Mouse (Mus musculus) CH12.LX (cell line): ENCODE measurements around the gene Scube3. TPM values are rescaled to one million over a fixed set of nuclear protein-coding genes. Genes with fewer than 3 reads are reported as not detected.

Experiments
- DNase-seq: peaks from one replicate; pipeline ENCODE4 v3.0.0-alpha.2; 2013; ENCODE audit errors: extremely low read depth
- H3K27ac ChIP-seq: 2 replicates; pipeline ENCODE4 v1.5.1; 2012; ENCODE audit warnings: low read depth, mild to moderate bottlenecking, control low read depth, moderate library complexity; ENCODE audit not compliant: insufficient read depth
- H3K27me3 ChIP-seq: replicated peaks from 2 replicates; pipeline ENCODE3; 2012; ENCODE audit warnings: inconsistent platforms
- H3K36me3 ChIP-seq, 2 experiments: replicated peaks in 1 of 2; 2 replicates each; pipeline versions ENCODE3 to v1.6.1; 2012; ENCODE audit warnings: inconsistent platforms in 1 of 2, low read length in 1 of 2, mild to moderate bottlenecking in 1 of 2, mixed read lengths in 1 of 2, moderate library complexity in 1 of 2; ENCODE audit not compliant: control insufficient read depth in 1 of 2, insufficient read depth in 1 of 2
- H3K4me1 ChIP-seq, 2 experiments: 2 replicates each; pipeline ENCODE4 v1.6.1; 2012; ENCODE audit warnings: inconsistent platforms in 1 of 2, moderate library complexity in 1 of 2; ENCODE audit not compliant: insufficient read depth in 2 of 2, control insufficient read depth in 1 of 2
- H3K4me2 ChIP-seq: 2 replicates; pipeline ENCODE4 v1.6.1; 2012; ENCODE audit warnings: low read depth, mild to moderate bottlenecking, control low read depth; ENCODE audit not compliant: poor library complexity, insufficient read depth, severe bottlenecking
- H3K4me3 ChIP-seq, 3 experiments: fragments of 150-350 bp in 1 of 3; sonication (generic) in 1 of 3; replicated peaks in 1 of 3; 2 replicates each; pipeline versions ENCODE3 to v1.5.1; 2011 to 2012; ENCODE audit warnings: low read depth in 2 of 3, low read length in 2 of 3, mild to moderate bottlenecking in 2 of 3, moderate library complexity in 2 of 3, control low read depth in 1 of 3, improper control_type of control experiment in 1 of 3, inconsistent platforms in 1 of 3, mixed read lengths in 1 of 3; ENCODE audit not compliant: poor library complexity in 1 of 3
- H3K79me2 ChIP-seq: replicated peaks from 2 replicates; pipeline ENCODE4 v1.6.1; 2012; ENCODE audit warnings: mild to moderate bottlenecking, moderate library complexity; ENCODE audit not compliant: control insufficient read depth, poor library complexity, insufficient read depth, severe bottlenecking; ENCODE audit errors: extremely low read depth
- H3K9ac ChIP-seq: 2 replicates; pipeline ENCODE4 v1.6.1; 2012; ENCODE audit warnings: low read depth, mild to moderate bottlenecking, control low read depth, moderate library complexity; ENCODE audit not compliant: insufficient read depth
- H3K9me3 ChIP-seq: replicated peaks from 2 replicates; pipeline ENCODE3; 2012; ENCODE audit warnings: low read length, inconsistent platforms, mixed read lengths
- BHLHE40 ChIP-seq: IDR thresholded peaks from 2 replicates; pipeline ENCODE4 v1.6.1; 2011; ENCODE audit warnings: mild to moderate bottlenecking, low read depth, low read length, improper control_type of control experiment
- CHD1 ChIP-seq: IDR thresholded peaks from 2 replicates; pipeline ENCODE4 v1.6.1; 2012; ENCODE audit warnings: low read depth, low read length, improper control_type of control experiment, inconsistent platforms
- CHD2 ChIP-seq: IDR thresholded peaks from 2 replicates; pipeline ENCODE4 v1.6.1; 2011; ENCODE audit warnings: low read length, improper control_type of control experiment
- CTCF ChIP-seq, 2 experiments: IDR thresholded peaks in 1 of 2; conservative IDR thresholded peaks in 1 of 2; 2 replicates each; pipeline ENCODE4 v1.5.1; 2011 to 2012; ENCODE audit warnings: low read depth in 2 of 2, low read length in 2 of 2, improper control_type of control experiment in 1 of 2, inconsistent platforms in 1 of 2, mild to moderate bottlenecking in 1 of 2, moderate library complexity in 1 of 2
- E2F4 ChIP-seq: IDR thresholded peaks from 2 replicates; pipeline ENCODE4 v1.6.1; 2011; ENCODE audit warnings: low read depth, low read length, improper control_type of control experiment; ENCODE audit not compliant: insufficient replicate concordance
- ELF1 ChIP-seq: IDR thresholded peaks from 2 replicates; pipeline ENCODE4 v1.6.1; 2014; ENCODE audit warnings: low read depth, mild to moderate bottlenecking, inconsistent platforms, low read length, improper control_type of control experiment
- EP300 ChIP-seq: IDR thresholded peaks from 2 replicates; pipeline ENCODE4 v1.6.1; 2011; ENCODE audit warnings: low read length, improper control_type of control experiment
- ETS1 ChIP-seq: conservative IDR thresholded peaks from 2 replicates; pipeline ENCODE4 v1.6.1; 2012; ENCODE audit warnings: low read depth, mild to moderate bottlenecking, inconsistent platforms, low read length, improper control_type of control experiment, moderate library complexity
- GABPA ChIP-seq: IDR thresholded peaks from 2 replicates; pipeline ENCODE4 v1.6.1; 2012; ENCODE audit warnings: low read depth, low read length, improper control_type of control experiment, inconsistent platforms; ENCODE audit not compliant: insufficient replicate concordance
- HCFC1 ChIP-seq: IDR thresholded peaks from 2 replicates; pipeline ENCODE4 v1.6.1; 2012; ENCODE audit warnings: low read depth, mild to moderate bottlenecking, inconsistent platforms, low read length, improper control_type of control experiment
- IRF4 ChIP-seq: IDR thresholded peaks from 2 replicates; pipeline ENCODE4 v1.6.1; 2014; ENCODE audit warnings: low read depth, mild to moderate bottlenecking, inconsistent platforms, low read length, improper control_type of control experiment
- JUN ChIP-seq: IDR thresholded peaks from 2 replicates; pipeline ENCODE4 v1.6.1; 2011; ENCODE audit warnings: low read depth, mild to moderate bottlenecking, low read length, improper control_type of control experiment, moderate library complexity; ENCODE audit not compliant: insufficient read depth
- JUND ChIP-seq: conservative IDR thresholded peaks from 2 replicates; pipeline ENCODE4 v1.6.1; 2011; ENCODE audit warnings: low read depth, low read length, improper control_type of control experiment
- KAT2A ChIP-seq: IDR thresholded peaks from 2 replicates; pipeline ENCODE4 v1.6.1; 2012; ENCODE audit warnings: low read length, improper control_type of control experiment, inconsistent platforms; ENCODE audit not compliant: insufficient replicate concordance
- MAFK ChIP-seq: IDR thresholded peaks from 2 replicates; pipeline ENCODE4 v1.6.1; 2011; ENCODE audit warnings: low read length, improper control_type of control experiment; ENCODE audit not compliant: insufficient replicate concordance
- MAX ChIP-seq: IDR thresholded peaks from 2 replicates; pipeline ENCODE4 v1.6.1; 2011; ENCODE audit warnings: low read length, improper control_type of control experiment
- MAZ ChIP-seq: IDR thresholded peaks from 2 replicates; pipeline ENCODE4 v1.6.1; 2012; ENCODE audit warnings: low read depth, mild to moderate bottlenecking, inconsistent platforms, low read length, improper control_type of control experiment, moderate library complexity
- MEF2A ChIP-seq: IDR thresholded peaks from 2 replicates; pipeline ENCODE4 v1.6.1; 2014; ENCODE audit warnings: low read depth, mild to moderate bottlenecking, inconsistent platforms, low read length, improper control_type of control experiment, borderline replicate concordance
- MXI1 ChIP-seq: IDR thresholded peaks from 2 replicates; pipeline ENCODE4 v1.6.1; 2011; ENCODE audit warnings: mild to moderate bottlenecking, low read depth, low read length, improper control_type of control experiment
- NELFE ChIP-seq: IDR thresholded peaks from 2 replicates; pipeline ENCODE4 v1.6.1; 2011; ENCODE audit warnings: low read depth, low read length, improper control_type of control experiment
- NRF1 ChIP-seq: IDR thresholded peaks from 2 replicates; pipeline ENCODE4 v1.6.1; 2014; ENCODE audit warnings: low read depth, mild to moderate bottlenecking, inconsistent platforms, low read length, improper control_type of control experiment, moderate library complexity
- PAX5 ChIP-seq: IDR thresholded peaks from 2 replicates; pipeline ENCODE4 v1.6.1; 2012; ENCODE audit warnings: low read length, inconsistent platforms, mixed read lengths
- RAD21 ChIP-seq: IDR thresholded peaks from 2 replicates; pipeline ENCODE4 v1.6.1; 2011; ENCODE audit warnings: low read depth, mild to moderate bottlenecking, low read length, improper control_type of control experiment, moderate library complexity
- RCOR1 ChIP-seq: conservative IDR thresholded peaks from 2 replicates; pipeline ENCODE4 v1.6.1; 2012; ENCODE audit warnings: low read depth, mild to moderate bottlenecking, inconsistent platforms, low read length, improper control_type of control experiment
- SIN3A ChIP-seq: IDR thresholded peaks from 2 replicates; pipeline ENCODE4 v1.6.1; 2012; ENCODE audit warnings: low read length, improper control_type of control experiment, inconsistent platforms
- SMC3 ChIP-seq: IDR thresholded peaks from 2 replicates; pipeline ENCODE4 v1.6.1; 2011; ENCODE audit warnings: low read depth, low read length, improper control_type of control experiment
- TBP ChIP-seq: conservative IDR thresholded peaks from 2 replicates; pipeline ENCODE4 v1.6.1; 2011; ENCODE audit warnings: low read depth, low read length, improper control_type of control experiment
- TCF12 ChIP-seq: IDR thresholded peaks from 2 replicates; pipeline ENCODE4 v1.6.1; 2014; ENCODE audit warnings: low read depth, mild to moderate bottlenecking, inconsistent platforms, low read length, improper control_type of control experiment
- UBTF ChIP-seq: IDR thresholded peaks from 2 replicates; pipeline ENCODE4 v1.6.1; 2012; ENCODE audit warnings: low read depth, mild to moderate bottlenecking, inconsistent platforms, low read length, improper control_type of control experiment, moderate library complexity
- USF1 ChIP-seq: IDR thresholded peaks from 2 replicates; pipeline ENCODE4 v1.6.1; 2014; ENCODE audit warnings: low read depth, mild to moderate bottlenecking, inconsistent platforms, low read length, improper control_type of control experiment
- USF2 ChIP-seq: conservative IDR thresholded peaks from 2 replicates; pipeline ENCODE4 v1.6.1; 2011; ENCODE audit warnings: low read depth, low read length, improper control_type of control experiment
- ZC3H11A ChIP-seq: IDR thresholded peaks from 2 replicates; pipeline ENCODE4 v1.6.1; 2012; ENCODE audit warnings: low read depth, mild to moderate bottlenecking, inconsistent platforms, low read length, improper control_type of control experiment
- ZKSCAN1 ChIP-seq: IDR thresholded peaks from 2 replicates; pipeline ENCODE4 v1.6.1; 2012; ENCODE audit warnings: low read depth, inconsistent platforms, low read length, improper control_type of control experiment, borderline replicate concordance
- ZMIZ1 ChIP-seq: IDR thresholded peaks from 2 replicates; pipeline ENCODE4 v1.6.1; 2012; ENCODE audit warnings: low read depth, mild to moderate bottlenecking, inconsistent platforms, low read length, improper control_type of control experiment
- ZNF384 ChIP-seq: IDR thresholded peaks from 2 replicates; pipeline ENCODE4 v1.6.1; 2012; ENCODE audit warnings: low read depth, low read length, improper control_type of control experiment, inconsistent platforms
- dilution Hi-C: fragments of 300-500 bp; cut with MboI; formaldehyde crosslinking; loops from 2 replicates; pipeline ENCODE4 v1.14.3; 2020; ENCODE audit warnings: low sequenced_read_pairs; ENCODE audit not compliant: extremely low pct_unique_long_range_greater_than_20kb, extremely low pct_ligation_motif_present
- in situ Hi-C: fragments of 300-500 bp; cut with MboI; formaldehyde crosslinking; loops from 3 replicates; pipeline ENCODE4 v1.14.3; 2019; ENCODE audit warnings: low sequenced_read_pairs, low pct_ligation_motif_present, low pct_unique_long_range_greater_than_20kb, mixed read lengths
- polyA plus RNA-seq: library from polyadenylated mRNA; unstranded; fragments of >175 nt; gene quantifications from 2 replicates; pipeline ENCODE4 v1.2.1, GENCODE M21; 2012; ENCODE audit warnings: low read depth; ENCODE audit not compliant: insufficient read length
- total RNA-seq, 2 experiments: library from RNA; depleted of rRNA; stranded (reverse); fragments of 300-350 nt in 1 of 2; fragments of >200 nt in 1 of 2; gene quantifications; 2 replicates each; pipeline ENCODE4 v1.2.3; 2012 to 2014

The Scube3 gene
- total and polyA plus RNA-seq, 3 experiments, result 0.08 to 0.19 TPM; not detected in 1

DNA sequence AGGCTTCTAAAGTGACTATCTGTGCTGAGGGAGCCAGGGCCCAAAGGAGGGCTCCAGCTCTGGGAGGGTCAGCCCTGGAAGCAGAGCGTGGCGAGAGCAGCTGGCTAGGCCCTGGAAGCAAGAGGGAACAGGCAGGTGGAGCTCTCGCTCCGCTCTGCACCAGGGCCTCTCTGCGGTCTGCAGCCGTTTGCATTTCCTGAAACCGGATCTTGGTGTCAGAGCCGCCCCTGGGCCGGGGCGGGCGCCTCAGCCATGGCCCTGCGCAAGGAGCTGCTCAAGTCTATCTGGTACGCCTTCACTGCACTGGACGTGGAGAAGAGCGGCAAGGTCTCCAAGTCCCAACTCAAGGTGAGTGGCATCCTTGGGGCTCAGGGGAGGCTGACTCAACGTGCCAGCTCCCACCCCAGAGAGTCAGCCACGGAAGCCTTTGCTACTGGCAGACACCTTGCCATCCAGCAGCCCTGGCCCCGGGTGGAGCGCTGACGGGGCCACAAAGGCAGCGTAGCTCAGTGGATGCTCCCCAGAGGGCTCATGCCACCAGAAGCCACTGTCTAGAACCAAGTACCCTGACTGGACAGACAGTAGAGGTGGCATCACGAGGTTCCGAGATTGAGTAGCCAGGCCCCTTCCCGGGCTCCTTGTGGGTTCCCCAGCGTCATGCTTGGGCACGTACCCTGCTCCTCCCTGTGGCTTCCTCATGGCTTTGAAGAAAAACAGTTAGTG lies 65.8 kb downstream of the Scube3 start, which contains the start of gene Def6 (continued):
- TF ChIP-seq CHD1 (no peak), NELFE (peak; percentile 65), ZKSCAN1 (no peak), PAX5 (no peak), TBP (0 out of 2 replicates have a peak, but pooled peaks have one; percentile 36), USF1 (no peak; the same call in 1 of the 2 replicates), CTCF (conservative IDR thresholded peaks at IDR 0.05 in 1 of 2, IDR thresholded peaks at IDR 0.05 in 1 of 2; ENCODE audit: low read depth in 2 of 2, low read length in 2 of 2) (peak in 1 of 2 experiments; percentile 87; a peak in 2 of 4 replicates), JUN (no peak), CHD2 (no peak), JUND (no peak), SIN3A (peak; percentile 82), KAT2A (no peak), USF2 (no peak), MEF2A (peak; percentile 73; the same call in 1 of the 2 replicates), ELF1 (peak; percentile 89), GABPA (no peak), RCOR1 (no peak)

DNA sequence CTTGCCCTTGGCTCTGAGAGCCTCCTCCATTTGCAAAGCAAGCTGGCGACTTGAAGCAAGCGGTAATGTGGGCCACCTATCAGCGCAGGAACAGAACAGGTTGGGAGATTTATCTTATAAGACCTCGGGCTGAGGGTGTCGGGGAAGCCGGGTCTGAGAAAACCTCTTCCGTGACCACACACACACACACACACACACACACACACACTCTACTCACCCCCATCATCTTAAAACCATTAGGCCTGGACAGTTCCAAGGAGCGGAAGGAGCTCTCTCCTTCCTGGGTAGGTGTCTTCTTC lies 66.3 kb downstream of the Scube3 start:
- in situ Hi-C loops (loop anchor here (25.0 kb wide), 1 partner anchor 304 kb away; the partner anchor contains the start of gene Fkbp5), dilution Hi-C loops (no loop called here)
- no peak for DNase-seq
- peak overlapping the region; percentile 79 for H3K9ac ChIP-seq
- peaks cover 34% of the 10 kb centered on the region for H3K79me2 ChIP-seq
- H3K4me3 ChIP-seq, result peak overlapping the region; percentile 73 to 91 (median 83)
- peak overlapping the region; percentile 90 for H3K27ac ChIP-seq
- peaks cover 5 to 20% of the 10 kb centered on the region in 2 experiments for H3K36me3 ChIP-seq
- H3K27me3 ChIP-seq, result no peaks in the 10 kb centered on the region
- peak overlapping the region; percentile 92 for H3K4me2 ChIP-seq
- H3K4me1 ChIP-seq, result peaks cover 42 to 68% of the 10 kb centered on the region in 2 experiments
- H3K9me3 ChIP-seq, result no peaks in the 10 kb centered on the region
- no peak for TF ChIP-seq IRF4
- no peak for TF ChIP-seq RAD21
- 0 out of 2 replicates have a peak, but pooled peaks have one; percentile 1 for TF ChIP-seq MXI1
- TF ChIP-seq MAFK, result no peak
- TF ChIP-seq MAZ, result peak; percentile 72; the same call in 1 of the 2 replicates
- no peak for TF ChIP-seq CTCF (conservative IDR thresholded peaks at IDR 0.05 in 1 of 2, IDR thresholded peaks at IDR 0.05 in 1 of 2; ENCODE audit: low read depth in 2 of 2, low read length in 2 of 2)
- TF ChIP-seq SMC3, result no peak
- TF ChIP-seq HCFC1, result no peak; the same call in 1 of the 2 replicates
- TF ChIP-seq JUN, result no peak
- no peak for TF ChIP-seq TCF12
- TF ChIP-seq ZMIZ1, result no peak
- TF ChIP-seq EP300, result no peak
- no peak for TF ChIP-seq UBTF
- no peak for TF ChIP-seq BHLHE40
- no peak for TF ChIP-seq ETS1
- no peak for TF ChIP-seq E2F4
- TF ChIP-seq USF2, result no peak
- TF ChIP-seq NELFE, result no peak
- TF ChIP-seq MAX, result peak; percentile 1; the same call in 1 of the 2 replicates
- TF ChIP-seq ZNF384, result no peak
- TF ChIP-seq MEF2A, result no peak
- TF ChIP-seq TBP, result no peak
- TF ChIP-seq JUND, result no peak
- TF ChIP-seq ZC3H11A, result no peak
- TF ChIP-seq NRF1, result no peak
- no peak for TF ChIP-seq RCOR1
- TF ChIP-seq KAT2A, result no peak
